Mouse (Mus musculus): ENCODE measurements around the gene Trim23. TPM values are rescaled to one million over a fixed set of nuclear protein-coding genes. Genes with fewer than 3 reads are reported as not detected.

Gene Trim23
- 24.4 and 24.6 TPM in 2 replicates for polyA plus RNA-seq (2016; fragmentation: Nextera tagmentation; extraction: Ambion mirVana)

DNA sequence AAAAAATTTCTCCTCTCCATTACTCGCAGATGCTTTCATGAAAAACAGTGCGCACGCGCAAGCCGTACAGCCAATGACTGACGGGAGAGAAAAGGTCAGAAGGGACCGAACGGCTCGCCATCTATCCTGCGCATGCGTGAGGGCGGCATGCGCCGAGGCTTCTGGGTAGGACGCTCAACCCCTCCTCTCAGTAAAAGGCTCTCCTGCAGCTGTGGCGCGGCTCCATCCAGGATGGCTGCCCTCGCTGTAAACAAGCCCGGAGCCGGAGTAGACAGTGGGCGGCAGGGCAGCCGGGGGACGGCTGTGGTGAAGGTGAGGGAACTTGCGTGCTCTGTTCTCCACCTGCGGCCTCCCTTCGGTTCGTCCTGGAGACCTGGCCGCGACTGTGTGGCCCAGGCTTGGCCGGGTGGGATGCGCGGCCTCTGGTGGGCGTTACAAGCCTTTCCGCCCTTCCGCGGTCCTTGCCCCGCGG, at the start of gene Trim23:
Gene Trim23 (plus strand): TSS at position 148 of the 472 bp plus-strand sequence.
- peak; percentile 98 for ATAC-seq (ENCODE audit: insufficient number of reproducible peaks, insufficient read depth, low FRiP score, low TSS enrichment)
- H3K27me3 ChIP-seq: no peaks in the 10 kb centered on the region
- H3K36me3 ChIP-seq: peaks cover 17% of the 10 kb centered on the region
- peaks cover 12% of the 10 kb centered on the region for H3K4me1 ChIP-seq
- peak within 1 kb of the TSS; percentile 63 for H3K4me2 ChIP-seq (replicated peaks)
- peak within 1 kb of the TSS; percentile 79 for H3K9ac ChIP-seq
- H3K4me3 ChIP-seq: peak within 1 kb of the TSS; percentile 72
- under 1% methylated on average over 38 of the region's 38 CpGs for WGBS
- H3K27ac ChIP-seq: peak within 1 kb of the TSS; percentile 84
- no peaks in the 10 kb centered on the region for H3K9me3 ChIP-seq

DNA sequence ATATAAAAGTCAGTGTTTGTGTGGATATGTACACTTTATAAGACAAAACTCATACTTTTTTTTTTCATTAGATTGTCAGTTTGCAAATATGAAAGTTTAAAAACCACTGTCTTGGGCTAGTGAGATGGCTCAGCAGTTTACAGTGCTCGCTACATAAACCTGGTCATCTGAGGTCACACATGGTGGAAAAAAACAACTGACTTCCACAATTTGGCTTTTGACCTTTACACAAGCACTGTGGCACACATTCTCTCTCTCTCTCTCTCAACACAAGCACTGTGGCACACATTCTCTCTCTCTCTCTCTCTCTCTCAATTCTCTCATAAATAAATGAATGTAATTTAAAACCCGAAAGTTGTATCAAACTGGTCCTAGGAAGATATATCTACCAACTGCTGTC, 46.0 kb upstream of the Trim23 start:
- WGBS: 79% methylated on average over 2 of the region's 2 CpGs

DNA sequence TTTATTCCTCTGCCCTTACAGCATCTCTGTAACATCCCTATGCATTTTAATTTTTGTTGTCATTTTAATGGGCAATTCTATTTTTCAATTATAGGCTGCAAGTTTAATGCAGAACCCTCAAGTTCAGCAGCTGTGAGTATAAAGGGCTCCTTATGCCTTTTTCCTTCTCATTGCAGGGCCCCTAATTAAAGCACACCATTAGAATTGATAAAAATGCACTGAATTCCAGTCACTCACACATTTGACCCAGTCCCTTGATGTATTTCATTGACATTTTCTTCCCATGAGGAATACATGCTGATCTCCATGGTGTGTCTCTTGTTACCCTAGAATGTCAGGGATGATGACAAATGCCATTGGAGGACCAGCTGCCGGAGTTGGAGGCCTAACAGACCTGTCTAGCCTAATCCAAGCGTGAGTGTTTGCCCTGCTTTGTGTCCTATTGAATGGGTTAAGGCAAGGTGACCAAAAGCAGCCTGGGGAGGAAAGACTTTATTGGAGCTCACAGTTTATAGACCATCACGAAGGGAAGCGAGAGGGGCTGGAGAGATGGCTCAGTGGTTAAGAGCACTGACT, 44.0 kb upstream of the Trim23 start:
- Histone ChIP-seq H3K4me2 (replicated peaks) (no peak overlapping the region), H3K36me3 (peaks cover 28% of the 10 kb centered on the region), H3K4me1 (no peaks in the 10 kb centered on the region), H3K4me3 (no peak overlapping the region), H3K9me3 (no peaks in the 10 kb centered on the region), H3K27me3 (no peaks in the 10 kb centered on the region), H3K27ac (no peak overlapping the region), H3K9ac (no peak overlapping the region)
- 85% methylated on average over 4 of the region's 4 CpGs for WGBS
- no peak for ATAC-seq (ENCODE audit: insufficient number of reproducible peaks, insufficient read depth, low FRiP score, low TSS enrichment)

More for the DNA sequence above, 46.0 kb upstream of the Trim23 start:
- Histone ChIP-seq H3K4me3 (no peak overlapping the region), H3K9me3 (no peaks in the 10 kb centered on the region), H3K4me1 (no peaks in the 10 kb centered on the region), H3K4me2 (replicated peaks) (no peak overlapping the region), H3K27me3 (no peaks in the 10 kb centered on the region), H3K36me3 (peaks cover 21% of the 10 kb centered on the region), H3K27ac (no peak overlapping the region), H3K9ac (no peak overlapping the region)
- ATAC-seq (ENCODE audit: insufficient number of reproducible peaks, insufficient read depth, low FRiP score, low TSS enrichment): no peak

DNA sequence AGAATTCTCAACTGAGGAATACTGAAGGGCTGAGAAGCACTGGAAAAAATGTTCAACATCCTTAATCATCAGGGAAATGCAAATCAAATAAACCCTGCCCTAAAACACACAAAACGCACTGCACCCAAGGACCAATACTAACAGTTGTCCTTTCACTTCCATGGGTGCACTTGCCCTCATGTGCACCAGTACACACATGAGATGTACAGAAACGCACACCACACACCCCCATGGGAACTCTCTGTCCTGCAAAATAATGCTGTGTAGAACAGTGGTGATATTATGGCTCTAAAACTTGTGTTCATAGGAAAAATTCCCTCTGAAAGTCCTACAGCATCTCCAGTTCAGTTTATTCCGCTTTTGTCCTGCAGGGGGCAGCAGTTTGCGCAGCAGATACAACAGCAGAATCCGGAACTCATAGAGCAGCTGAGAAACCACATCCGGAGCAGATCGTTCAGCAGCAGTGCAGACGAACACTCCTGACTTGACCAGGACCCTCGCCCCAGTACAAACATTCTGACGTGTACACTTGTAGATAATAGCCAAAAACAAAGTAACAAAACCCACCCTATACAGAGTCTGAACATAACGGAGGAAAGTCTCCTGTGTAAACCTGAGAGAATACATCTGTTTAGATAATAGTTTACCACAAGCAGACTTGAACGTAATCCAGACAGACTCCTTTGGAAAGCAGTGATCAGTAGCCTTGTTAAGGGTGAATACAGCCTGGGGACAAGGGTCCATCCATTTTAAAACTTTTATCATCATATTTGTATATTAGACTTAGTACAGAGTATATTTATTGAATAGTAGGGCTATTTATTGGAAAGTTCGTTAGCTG, 39.0 kb upstream of the Trim23 start:
- no peak overlapping the region for H3K9ac ChIP-seq
- H3K36me3 ChIP-seq: peaks cover 44% of the 10 kb centered on the region
- no peak overlapping the region for H3K4me2 ChIP-seq (replicated peaks)
- no peaks in the 10 kb centered on the region for H3K27me3 ChIP-seq
- ATAC-seq (ENCODE audit: insufficient number of reproducible peaks, insufficient read depth, low FRiP score, low TSS enrichment): no peak
- H3K4me1 ChIP-seq: no peaks in the 10 kb centered on the region
- H3K9me3 ChIP-seq: no peaks in the 10 kb centered on the region
- H3K27ac ChIP-seq: no peak overlapping the region
- 44% methylated on average over 13 of the region's 13 CpGs for WGBS
- H3K4me3 ChIP-seq: no peak overlapping the region

DNA sequence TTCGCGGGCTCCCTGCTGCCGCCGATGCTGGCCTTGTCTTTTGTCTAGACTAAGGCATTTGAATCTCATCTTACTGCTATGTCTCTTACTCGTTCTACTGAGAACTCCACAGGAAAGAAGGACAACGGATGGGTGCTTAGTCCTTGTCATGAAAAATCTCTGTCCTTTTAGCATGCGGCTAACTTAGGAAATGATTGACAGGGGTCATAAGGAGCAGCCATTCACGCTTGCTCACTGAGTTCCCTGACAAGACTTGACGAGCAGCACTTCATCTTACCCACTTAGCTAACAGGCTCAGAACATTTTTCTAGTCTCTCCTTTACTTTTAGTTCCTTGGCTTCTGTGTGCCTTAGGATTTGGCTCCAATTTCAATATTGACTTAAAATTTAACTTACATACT, 33.7 kb upstream of the Trim23 start:
- no peaks in the 10 kb centered on the region for H3K4me1 ChIP-seq
- ATAC-seq (ENCODE audit: insufficient number of reproducible peaks, insufficient read depth, low FRiP score, low TSS enrichment): no peak

DNA sequence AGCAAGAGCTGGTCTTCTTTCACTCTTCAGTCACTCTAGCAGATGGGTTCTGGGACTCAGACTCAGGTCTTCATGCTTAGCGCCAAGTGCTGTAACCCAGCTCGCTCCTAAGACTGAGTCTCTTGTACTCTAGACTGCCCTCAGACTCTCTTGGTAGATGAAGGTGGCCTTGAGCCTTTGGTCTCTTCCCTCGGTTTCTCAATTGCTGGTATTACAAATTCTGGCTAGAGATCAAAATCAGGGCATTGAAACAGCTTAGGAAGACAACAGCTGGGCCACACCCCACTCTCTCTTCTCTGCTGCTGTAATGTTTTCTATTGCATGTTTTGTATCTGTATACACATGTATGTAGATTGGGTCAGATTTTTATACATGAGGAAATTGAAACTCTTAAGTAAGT, 33.0 kb upstream of the Trim23 start:
- Histone ChIP-seq H3K27ac (no peak overlapping the region), H3K36me3 (peaks cover 73% of the 10 kb centered on the region), H3K9me3 (no peaks in the 10 kb centered on the region), H3K4me2 (replicated peaks) (no peak overlapping the region), H3K4me3 (no peak overlapping the region), H3K27me3 (no peaks in the 10 kb centered on the region), H3K4me1 (no peaks in the 10 kb centered on the region), H3K9ac (no peak overlapping the region)
- ATAC-seq (ENCODE audit: insufficient number of reproducible peaks, insufficient read depth, low FRiP score, low TSS enrichment): no peak
- 95% methylated on average over 3 of the region's 3 CpGs for WGBS

More for the DNA sequence above, 33.7 kb upstream of the Trim23 start:
- no peak overlapping the region for H3K9ac ChIP-seq
- 77% methylated on average over 9 of the region's 9 CpGs for WGBS
- H3K4me3 ChIP-seq: no peak overlapping the region
- peaks cover 73% of the 10 kb centered on the region for H3K36me3 ChIP-seq
- H3K27me3 ChIP-seq: no peaks in the 10 kb centered on the region
- no peak overlapping the region for H3K27ac ChIP-seq
- no peak overlapping the region for H3K4me2 ChIP-seq (replicated peaks)
- H3K9me3 ChIP-seq: no peaks in the 10 kb centered on the region

DNA sequence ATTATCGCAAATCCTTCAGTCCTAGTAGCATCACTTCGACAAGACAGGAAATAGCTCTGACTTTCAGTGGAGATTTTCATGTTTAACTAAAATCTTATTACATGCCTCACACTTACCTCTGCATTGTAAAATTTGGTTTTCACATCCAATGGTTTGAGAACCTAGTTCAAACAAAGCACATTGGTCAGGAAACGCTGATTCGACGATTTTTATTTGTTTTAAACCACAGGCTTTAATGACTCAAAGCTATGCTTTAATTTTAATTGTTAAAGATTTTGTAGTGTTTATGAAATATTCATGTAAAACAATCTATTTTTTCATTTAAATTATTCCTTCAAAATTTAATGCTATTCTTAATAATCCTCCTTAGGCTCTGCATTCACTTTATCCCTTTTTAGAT, 24.4 kb upstream of the Trim23 start:
- no peak overlapping the region for H3K9ac ChIP-seq
- H3K27me3 ChIP-seq: no peaks in the 10 kb centered on the region
- WGBS: 95% methylated on average over 5 of the region's 5 CpGs
- no peaks in the 10 kb centered on the region for H3K9me3 ChIP-seq
- no peaks in the 10 kb centered on the region for H3K4me1 ChIP-seq
- peaks cover 27% of the 10 kb centered on the region for H3K36me3 ChIP-seq
- H3K4me2 ChIP-seq (replicated peaks): no peak overlapping the region
- no peak for ATAC-seq (ENCODE audit: insufficient number of reproducible peaks, insufficient read depth, low FRiP score, low TSS enrichment)
- no peak overlapping the region for H3K27ac ChIP-seq
- no peak overlapping the region for H3K4me3 ChIP-seq

DNA sequence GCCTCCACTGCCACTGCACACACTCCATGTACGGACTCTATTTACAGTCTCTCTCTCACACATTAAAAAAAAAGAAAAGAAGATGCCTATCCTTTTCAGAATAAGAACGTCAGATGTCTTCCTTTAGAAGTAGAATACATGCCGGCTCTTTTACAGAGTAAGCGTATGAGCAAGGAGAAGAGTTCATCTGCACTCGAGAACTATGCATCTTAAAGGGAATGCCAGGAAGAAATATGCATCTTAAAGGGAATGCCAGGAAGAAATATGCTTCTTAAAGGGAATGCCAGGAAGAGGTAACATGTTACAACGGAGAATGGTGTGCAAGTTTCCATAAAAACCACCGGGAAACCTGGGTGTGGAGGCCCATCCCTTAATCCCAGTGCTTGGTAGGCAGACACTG, 23.5 kb upstream of the Trim23 start:
- no peak overlapping the region for H3K4me2 ChIP-seq (replicated peaks)
- peaks cover 29% of the 10 kb centered on the region for H3K36me3 ChIP-seq
- H3K9ac ChIP-seq: no peak overlapping the region
- no peak overlapping the region for H3K27ac ChIP-seq
- no peak for ATAC-seq (ENCODE audit: insufficient number of reproducible peaks, insufficient read depth, low FRiP score, low TSS enrichment)
- no peaks in the 10 kb centered on the region for H3K27me3 ChIP-seq
- 87% methylated on average over 7 of the region's 7 CpGs for WGBS
- no peaks in the 10 kb centered on the region for H3K9me3 ChIP-seq
- H3K4me3 ChIP-seq: no peak overlapping the region
- H3K4me1 ChIP-seq: no peaks in the 10 kb centered on the region

DNA sequence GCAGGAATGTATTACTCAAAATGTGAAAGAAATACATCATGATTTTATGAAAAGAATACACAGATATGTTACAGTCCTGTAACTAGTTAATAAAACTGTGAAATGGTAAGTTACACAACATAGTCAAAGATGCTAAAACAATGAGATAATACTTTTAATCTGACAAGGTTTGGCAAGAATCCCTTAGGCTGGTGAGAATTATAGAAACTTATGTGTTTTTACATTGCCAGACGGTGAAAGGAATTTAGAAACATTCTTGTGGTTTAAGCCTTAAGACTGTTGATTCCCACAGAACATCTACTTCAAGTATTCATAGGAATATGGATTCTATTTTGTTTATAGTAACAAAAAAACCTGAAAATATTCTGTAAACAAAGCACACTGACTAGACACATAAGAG, 22.9 kb upstream of the Trim23 start:
- Histone ChIP-seq H3K9ac (no peak overlapping the region), H3K9me3 (no peaks in the 10 kb centered on the region), H3K27me3 (no peaks in the 10 kb centered on the region), H3K27ac (no peak overlapping the region), H3K4me3 (no peak overlapping the region), H3K4me2 (replicated peaks) (no peak overlapping the region), H3K36me3 (peaks cover 34% of the 10 kb centered on the region), H3K4me1 (no peaks in the 10 kb centered on the region)
- 55% methylated on average over 1 of the region's 1 CpGs for WGBS
- no peak for ATAC-seq (ENCODE audit: insufficient number of reproducible peaks, insufficient read depth, low FRiP score, low TSS enrichment)

DNA sequence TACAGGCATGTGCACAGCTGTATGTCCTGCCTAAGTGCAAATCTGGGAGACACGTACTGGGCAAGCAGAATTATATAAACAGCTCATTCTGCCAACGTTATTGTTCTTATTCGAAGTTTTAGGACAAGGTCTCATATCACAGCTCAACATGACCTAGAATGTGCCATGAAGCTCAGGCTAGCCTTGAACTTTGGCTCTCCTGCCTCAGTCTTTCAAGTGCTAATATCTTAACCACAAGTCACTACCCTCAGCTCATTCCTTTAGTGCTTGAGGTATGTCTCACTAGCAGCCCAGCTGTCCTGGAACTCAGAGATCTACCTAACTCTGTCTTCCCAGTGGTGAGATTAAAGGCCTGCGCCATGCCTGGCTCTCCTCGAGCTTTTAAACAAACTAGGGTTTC, 6.9 kb upstream of the Trim23 start:
- H3K27ac ChIP-seq: no peak overlapping the region

DNA sequence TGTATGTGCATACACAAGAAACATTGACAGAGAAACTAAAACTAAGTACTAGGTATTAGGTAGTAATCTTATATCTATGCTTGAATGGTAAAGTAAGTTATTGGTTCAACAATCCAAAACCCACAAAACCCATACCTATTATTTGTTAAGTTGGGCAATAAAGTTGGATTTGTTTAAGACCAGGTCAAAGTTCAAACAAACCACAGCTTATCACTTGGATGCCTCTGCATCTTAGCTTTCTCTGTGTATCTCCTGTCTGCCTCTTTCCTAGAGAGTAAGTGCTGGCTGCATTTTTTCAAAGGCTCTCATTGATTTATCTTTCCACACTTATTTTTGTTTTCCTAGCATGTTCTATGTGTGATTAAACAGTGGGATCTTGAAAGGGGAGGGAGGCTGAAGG, 6.1 kb upstream of the Trim23 start:
- Histone ChIP-seq H3K36me3 (peaks cover 12% of the 10 kb centered on the region), H3K4me2 (replicated peaks) (no peak overlapping the region), H3K4me1 (peaks cover 8% of the 10 kb centered on the region), H3K27ac (no peak overlapping the region), H3K4me3 (no peak overlapping the region), H3K27me3 (no peaks in the 10 kb centered on the region), H3K9ac (no peak overlapping the region), H3K9me3 (no peaks in the 10 kb centered on the region)
- no peak for ATAC-seq (ENCODE audit: insufficient number of reproducible peaks, insufficient read depth, low FRiP score, low TSS enrichment)

More for the DNA sequence above, 6.9 kb upstream of the Trim23 start:
- Histone ChIP-seq H3K4me3 (no peak overlapping the region), H3K4me1 (peaks cover 4% of the 10 kb centered on the region), H3K9ac (no peak overlapping the region), H3K4me2 (replicated peaks) (no peak overlapping the region), H3K27me3 (no peaks in the 10 kb centered on the region), H3K9me3 (no peaks in the 10 kb centered on the region), H3K36me3 (peaks cover 12% of the 10 kb centered on the region)
- WGBS: 91% methylated on average over 5 of the region's 5 CpGs
- ATAC-seq (ENCODE audit: insufficient number of reproducible peaks, insufficient read depth, low FRiP score, low TSS enrichment): no peak

DNA sequence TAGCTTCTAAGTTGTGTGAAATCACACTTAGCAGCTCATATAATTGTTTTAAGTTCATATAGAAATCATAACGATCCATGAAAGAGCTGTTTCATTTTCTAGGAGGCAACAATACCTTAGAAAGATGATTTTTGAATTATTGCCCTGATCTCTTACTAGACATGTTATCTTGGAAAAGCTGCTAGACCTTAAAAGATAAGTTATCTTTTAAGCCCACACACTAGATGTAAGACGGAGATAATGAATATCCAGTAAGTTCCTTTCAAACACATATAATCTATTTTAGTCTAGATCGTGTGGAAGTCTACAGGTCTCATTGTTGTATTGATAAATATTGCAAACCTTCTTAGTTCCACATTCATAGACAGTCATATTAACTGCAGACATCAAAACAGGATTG, 1.7 kb upstream of the Trim23 start:
- no peak for ATAC-seq (ENCODE audit: insufficient number of reproducible peaks, insufficient read depth, low FRiP score, low TSS enrichment)
- WGBS: 83% methylated on average over 3 of the region's 3 CpGs
- H3K27ac ChIP-seq: no peak overlapping the region
- H3K4me2 ChIP-seq (replicated peaks): peak overlapping the region; percentile 63
- H3K4me3 ChIP-seq: peak overlapping the region; percentile 25
- no peaks in the 10 kb centered on the region for H3K9me3 ChIP-seq
- peak overlapping the region; percentile 41; the same call in 1 of the 2 replicates for H3K9ac ChIP-seq
- H3K4me1 ChIP-seq: peaks cover 12% of the 10 kb centered on the region
- no peaks in the 10 kb centered on the region for H3K27me3 ChIP-seq
- H3K36me3 ChIP-seq: peaks cover 8% of the 10 kb centered on the region; the same call in 1 of the 2 replicates

Measured in embryonic facial prominence, embryonic 12.5 days (tissue).